Mouse (Mus musculus): ENCODE measurements around the gene Wnt5a.
A peak's percentile ranks its signal among the peaks of the same experiment; 100 is the strongest.

Gene Wnt5a

DNA sequence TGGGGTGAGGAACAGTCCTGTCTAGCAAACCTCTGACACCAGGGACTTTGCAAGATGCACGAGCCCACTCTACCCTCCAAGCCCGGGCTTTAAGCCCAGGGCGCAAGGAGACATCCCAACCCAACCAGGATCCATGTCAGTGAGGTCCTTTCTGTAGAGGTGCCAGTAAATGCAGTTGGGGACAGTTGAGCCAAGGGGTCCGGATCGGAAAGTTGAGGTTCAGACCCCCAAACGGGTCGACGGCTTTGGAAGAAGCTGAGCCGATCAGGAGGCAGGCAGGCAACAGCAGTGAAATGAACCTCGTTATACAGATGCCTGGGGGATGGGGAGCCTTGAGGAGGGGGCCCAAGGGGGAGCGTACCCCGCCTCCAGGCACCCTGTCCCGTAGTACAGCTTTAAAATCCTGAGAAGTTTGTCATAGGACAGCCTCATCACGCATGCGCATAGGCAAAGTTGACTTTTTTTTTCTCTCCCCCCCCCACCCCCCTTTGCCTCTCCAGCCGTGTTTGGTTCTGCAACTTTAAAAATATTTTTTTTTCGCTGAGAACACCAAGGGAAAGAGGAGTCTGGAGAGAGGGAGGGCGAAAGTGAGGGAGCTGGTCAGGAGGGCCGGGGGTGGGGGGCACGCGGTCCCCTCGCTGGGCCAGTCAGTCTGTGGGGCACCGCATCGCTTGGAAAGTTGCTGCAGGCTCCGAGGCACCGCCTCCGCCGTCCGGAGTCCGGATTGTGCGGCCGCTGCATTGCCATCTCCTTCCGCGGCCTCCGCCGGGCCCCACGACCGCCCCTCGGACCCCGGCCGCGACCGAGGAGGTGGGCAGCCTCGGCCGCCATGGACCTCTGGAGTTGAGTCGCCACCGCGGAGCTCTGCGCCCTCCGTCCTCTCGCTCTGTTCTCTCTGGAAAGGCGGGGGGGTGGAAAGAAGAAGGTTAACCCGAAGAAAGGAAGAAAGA, at the start of gene Wnt5a:
Wnt5a (plus strand) TSS at position 650 of the 950 bp plus-strand sequence.
- DNase-seq, result peak; percentile 34

DNA sequence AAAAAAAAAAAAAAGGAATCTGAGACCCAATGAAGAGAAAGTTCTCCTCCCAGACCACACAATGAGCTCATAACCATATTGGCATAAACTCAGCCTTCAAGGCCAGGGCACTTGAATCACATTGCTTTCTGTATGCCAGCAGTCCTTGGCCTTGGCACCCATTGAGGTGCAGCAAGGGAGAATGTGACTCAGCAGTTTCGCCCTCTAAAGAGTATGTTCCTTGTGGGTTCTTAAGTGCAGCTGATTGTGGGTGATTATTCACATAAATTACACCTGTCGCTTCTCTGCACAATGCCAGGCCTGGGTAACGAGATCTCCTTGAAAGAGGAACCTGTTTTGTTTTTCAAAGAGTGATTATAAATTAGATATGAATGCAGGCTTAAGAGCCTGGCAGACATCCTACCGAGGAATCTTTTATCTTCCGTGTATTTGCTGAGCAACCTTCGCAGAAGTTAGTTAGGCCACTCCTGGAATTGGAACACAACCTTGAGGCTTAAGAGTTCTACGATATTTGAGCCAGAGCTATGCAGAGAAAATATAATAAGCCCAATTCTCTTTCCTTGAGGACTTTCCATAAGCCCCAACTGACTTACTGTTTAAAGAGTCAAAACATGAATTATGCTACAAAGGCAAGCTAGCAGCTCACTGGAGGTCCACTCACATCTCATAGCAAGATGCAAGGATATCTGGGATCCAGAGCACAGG, 48.0 kb upstream of the Wnt5a start:
- no peak for DNase-seq

DNA sequence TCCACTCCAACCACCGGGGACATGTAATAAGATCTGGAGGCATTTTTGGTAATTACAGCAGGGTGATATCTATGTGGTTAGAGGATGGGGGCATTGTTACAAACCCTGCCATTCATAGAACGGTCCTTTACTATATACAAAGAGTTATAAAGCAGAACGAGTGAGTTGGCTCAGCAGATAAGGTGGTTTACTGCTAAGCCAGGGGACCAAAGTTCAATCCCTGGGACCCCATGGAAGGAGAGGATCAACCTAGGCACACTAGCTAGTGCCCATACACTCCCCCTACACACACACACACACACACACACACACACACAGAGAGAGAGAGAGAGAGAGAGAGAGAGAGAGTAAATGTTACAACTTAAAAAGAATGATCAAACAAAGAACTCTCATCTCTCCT, 47.1 kb upstream of the Wnt5a start:
- no peak for DNase-seq

DNA sequence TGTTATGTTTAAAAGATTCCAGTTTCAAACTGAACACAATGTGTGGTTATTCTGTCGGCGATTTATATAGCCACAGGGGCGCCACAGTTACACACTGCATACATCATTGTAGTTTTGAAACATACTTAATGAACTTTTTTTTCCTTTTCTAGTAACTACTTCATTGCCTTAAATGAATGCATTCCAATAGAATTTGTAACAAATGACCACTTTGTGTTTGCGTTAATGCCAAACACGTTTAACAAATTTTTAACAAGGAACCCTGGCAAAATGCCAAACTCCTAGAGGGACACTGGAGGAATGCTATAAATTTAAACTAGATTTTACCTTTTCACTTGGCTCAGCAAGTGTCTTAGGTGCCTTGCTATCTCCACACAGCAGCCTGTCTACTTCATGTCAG, 36.6 kb upstream of the Wnt5a start:
- DNase-seq, result no peak

DNA sequence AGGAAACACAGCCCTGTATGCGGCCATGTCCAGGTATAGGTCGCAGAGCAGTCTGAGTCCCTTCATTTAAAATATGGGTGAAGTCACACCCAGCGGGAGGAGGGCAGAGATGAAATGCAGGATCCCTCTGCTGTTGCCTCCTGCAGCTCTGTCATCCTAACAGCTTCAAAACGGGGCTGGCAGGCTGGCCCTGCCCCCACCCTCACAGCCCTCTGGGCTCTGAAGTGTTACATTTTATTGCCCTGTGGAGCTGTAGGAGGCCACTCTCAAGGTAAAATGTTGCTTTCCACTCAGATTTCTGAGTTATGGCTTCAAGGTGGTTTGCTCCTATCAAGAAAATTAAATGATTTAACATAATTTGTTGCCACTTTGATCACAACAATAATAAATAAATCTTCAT, 34.9 kb upstream of the Wnt5a start:
- DNase-seq, result no peak

DNA sequence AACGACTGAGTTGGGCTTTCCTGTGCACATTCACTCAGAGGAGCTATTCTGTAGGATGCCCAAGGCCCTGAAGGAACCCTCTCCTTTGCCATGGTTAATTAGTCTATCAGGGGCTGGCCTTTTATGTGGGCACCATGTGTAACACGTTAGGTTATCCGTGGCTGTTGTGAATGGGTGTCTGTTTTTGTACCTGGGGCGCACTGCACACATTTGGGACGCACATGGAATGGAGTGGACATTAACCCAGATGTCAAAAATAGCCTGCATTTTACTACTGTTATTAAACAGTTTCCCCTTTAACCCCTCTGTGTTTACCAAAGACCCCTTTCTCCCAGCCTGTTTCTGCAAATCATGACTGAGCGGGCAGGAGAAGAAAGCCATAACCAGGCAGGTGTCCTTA, 34.3 kb upstream of the Wnt5a start:
- no peak for DNase-seq

DNA sequence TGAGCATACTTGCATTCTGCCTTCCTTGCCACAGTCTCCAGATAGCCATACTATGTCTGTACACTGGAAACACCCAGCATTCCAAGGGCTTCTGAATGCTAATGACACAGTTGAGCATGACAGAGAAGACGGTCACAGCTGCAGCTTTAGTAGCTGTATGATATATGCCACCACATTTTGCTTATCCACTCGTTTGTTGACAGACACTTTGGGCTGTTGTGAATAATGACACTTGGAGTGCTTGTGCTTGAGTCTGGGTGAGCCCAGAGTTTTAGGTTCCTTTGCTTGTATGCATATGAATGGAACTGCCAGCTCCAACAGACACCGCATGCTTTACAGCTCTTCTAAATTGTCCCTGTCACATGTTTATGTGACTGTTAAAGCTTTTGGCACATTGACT, 29.5 kb upstream of the Wnt5a start:
- no peak for DNase-seq

DNA sequence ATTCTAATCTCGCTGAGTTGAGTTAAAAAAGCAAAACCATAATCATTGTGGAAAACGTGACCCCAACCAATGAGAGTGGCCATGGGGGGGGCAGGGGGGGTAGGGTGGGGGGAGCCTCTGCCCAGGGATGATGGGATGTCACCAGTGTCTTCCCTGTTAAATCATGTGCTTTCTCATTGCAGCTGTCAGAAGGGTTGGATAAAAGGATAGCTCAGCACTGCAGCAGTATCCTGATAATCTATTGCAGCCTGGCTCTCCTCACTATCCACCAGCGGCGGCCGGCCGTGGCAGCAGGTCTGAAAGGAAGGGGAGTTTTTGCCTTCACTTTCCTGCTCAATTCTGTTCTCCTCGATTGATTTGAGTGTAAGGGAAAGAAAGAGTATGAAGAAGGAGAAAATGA, 29.1 kb upstream of the Wnt5a start:
- DNase-seq, result no peak

DNA sequence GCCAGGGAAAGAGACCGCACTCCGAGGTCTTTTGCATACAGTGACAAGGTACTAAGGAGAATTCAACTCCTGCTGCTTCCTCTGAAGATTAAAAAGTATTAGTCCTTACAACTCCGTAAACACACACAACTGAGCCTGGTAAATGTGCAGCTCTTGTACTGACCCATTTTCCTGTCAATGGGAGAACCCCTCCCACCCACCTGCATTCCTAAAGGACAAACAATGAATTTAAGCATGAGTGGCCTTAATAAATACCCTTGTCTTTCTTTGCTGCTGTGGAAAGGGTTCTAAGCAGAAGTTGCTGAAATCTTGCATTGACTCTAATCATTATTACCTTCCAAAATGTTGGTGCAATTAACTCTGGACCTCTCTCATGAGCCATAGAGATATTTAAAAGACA, 27.8 kb upstream of the Wnt5a start:
- DNase-seq, result no peak

DNA sequence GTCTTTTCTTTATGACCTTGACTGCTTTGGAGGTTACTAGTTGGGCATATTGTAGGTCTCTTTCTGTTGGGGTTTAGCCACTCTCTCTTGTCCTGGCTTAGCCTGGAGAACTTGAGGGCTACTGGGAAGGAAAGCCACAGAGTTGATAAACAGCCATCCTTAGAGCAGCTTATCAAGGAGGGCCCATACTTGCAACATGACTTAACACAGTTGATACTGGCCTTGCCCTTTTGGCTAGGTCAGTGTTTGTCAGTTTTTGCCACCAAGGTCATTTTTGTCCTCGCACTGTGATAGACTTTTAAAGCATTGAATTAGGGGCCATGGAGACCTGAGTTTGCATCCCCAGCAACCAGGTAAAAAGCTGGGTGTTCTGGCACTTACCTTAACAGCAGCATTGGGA, 23.7 kb upstream of the Wnt5a start:
- DNase-seq, result no peak

DNA sequence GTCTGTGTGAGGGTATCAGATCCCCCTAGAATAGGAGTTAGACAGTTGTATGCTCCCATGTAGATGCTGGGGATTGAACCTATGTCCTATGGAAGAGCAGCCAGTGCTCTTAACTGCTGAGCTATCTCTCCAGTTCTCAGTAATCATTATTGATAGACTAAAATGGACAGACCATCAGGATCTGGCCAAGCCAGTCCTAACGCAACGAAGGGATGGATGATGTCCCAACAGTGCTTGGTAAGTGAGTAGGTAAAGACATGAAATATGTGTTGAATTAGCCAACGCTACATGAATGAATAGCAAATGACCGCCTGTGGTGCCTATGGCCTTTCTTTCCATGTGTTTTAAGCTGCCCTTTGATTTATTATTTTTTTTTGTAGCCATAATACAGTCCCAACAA, 10.7 kb upstream of the Wnt5a start:
- DNase-seq, result no peak

DNA sequence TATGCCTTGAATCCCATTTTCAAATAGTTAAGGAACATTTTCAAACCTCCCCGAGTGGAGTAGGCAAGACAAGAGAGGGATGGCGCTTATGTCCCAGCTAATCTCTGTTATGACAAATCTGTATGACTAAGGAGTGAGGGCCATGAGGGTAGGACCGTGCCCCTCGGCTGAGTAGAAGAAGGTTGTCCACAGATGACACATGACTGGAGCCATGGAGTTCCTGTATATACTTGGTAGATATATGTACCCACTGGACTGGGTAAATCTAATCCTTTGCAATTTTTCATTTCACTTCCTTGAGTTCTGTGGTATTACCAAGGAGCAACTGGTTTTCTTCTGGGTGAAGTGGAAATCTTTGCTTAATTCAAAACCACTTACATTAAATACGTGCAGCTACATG, 10.3 kb upstream of the Wnt5a start:
- no peak for DNase-seq

DNA sequence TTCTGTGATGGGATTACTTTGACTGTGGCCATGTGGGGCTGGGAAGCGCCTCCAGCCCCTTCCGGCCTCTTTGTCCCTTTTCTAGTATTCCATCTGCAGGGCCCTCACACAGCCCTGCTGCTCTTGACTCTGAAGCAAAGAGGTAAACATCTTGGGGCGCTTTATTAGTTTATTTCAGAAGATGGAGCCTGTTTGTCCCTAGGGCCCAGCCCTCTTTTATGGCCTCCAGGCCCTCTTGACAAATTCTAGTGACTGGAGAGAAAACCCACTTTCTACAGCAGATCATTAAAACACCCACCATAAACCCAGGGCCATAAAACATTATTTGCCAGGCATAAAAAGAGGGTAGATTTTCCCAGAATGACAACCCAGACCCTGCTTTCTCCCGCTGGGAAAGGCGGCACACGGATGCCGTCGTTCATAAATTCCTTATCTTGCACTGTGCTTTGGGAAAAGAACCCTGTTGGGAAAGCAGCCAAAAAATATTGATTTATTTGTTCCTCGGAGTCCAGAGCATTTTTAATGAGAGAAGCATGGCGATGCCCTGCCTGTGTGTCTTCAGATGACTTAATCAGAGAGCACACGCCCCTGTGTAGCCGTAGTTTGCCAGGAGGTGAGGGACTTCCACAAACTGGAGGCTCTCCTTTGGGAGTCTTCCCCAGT, 3.2 kb upstream of the Wnt5a start:
- no peak for DNase-seq

DNA sequence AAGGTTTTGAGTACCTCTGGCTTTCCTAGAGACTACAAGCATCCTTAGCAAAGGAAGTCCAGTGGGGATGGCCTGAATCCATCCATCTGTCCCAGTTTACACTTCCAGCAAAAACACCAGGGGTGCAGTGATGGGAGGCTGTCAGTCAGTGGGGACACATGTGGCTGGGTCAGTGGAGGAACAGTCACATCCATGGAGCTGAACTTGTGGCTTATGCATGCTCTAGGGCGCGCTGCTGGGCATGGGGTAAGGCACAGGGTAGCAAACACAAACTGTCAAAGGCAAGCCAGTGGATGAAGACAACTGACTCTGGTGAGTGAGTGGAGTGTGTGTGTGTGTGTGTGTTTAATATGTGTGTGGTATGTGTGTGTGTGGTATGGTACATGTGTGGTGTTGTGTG, 1.3 kb upstream of the Wnt5a start:
- DNase-seq, result no peak

DNA sequence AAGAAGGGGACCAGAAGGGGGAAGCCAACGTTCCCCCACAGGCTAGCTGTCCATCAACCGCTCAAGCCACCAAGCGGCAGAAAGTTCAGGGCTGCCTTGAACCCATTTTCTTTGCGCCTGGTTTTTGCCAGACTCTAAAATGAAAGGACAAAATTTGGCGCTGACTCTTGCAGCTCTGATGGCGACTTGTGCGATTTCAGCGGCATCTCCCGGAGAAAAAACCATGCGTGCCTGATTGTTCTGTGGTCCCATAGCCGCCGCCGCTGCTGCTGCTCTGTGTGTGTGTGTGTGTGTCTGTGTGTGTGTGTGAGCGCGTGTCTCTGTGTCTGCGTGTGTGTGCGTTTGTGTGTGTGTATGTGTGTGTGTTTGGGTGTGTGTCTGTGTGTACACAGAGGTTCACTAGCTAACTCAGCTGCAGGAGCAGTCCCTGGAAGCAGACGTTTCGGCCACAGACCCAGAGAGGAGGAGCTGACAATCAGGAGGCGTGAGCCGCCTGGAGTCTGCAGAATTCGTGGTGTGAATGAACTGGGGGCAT, 568 bp downstream of the Wnt5a start:
- DNase-seq, result peak; percentile 41

DNA sequence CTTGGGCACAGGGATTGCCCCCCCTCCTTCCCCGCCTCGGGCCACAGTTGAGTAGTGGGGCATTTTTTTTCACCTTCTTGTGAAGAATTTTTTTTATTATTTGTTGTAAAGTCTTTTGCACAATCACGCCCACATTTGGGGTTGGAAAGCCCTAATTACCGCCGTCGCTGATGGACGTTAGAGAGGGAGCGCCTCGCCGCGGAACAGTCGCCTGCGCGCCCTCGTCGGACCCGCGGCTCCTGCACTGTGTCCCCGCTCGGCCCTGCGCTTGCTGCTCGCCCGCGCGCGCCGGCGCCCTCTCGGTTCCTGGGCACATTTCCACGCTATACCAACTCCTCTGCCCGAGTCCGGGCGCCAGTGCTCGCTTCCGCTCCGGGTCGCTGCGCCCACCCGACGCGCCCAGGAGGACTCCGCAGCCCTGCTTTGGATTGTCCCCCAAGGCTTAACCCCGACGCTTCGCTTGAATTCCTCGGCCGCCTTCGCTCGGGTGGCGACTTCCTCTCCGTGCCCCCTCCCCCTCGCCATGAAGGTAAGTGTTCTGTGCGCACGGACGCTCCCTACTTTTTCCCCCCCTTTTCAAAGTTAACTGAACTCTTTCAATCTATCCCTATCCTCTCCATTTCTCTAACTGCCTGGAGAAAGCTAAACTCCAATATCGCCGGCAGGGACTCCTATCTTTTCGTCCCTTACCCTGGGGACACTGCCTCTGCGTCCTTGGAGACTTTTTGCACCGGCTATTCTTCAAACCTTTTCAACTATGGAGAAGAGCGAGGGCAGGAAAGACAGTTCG, 1.2 kb downstream of the Wnt5a start:
- DNase-seq, result peak; percentile 21

DNA sequence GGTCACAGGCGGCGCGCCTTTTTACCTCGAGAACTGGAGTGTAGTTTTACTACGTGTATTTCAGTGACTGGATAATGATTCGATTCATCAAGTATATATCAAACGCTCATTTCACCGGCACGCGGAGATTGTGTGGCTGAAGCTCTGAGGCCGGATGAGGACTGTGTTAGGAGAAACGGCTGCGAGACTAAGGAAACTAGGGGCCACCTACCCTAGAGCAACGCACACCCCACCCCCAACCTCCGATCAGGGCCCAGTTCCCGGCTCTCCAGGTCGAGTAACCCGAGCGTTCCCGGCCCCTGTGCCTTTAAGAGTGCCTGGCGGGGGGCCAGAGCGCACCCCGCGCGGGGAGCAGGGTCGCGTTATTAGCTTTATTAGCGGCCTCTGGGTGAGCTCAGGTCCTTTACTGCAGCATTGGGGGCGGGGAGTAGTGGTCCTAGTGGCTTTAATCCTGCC, 1.9 kb downstream of the Wnt5a start:
- DNase-seq, result peak; percentile 47

DNA sequence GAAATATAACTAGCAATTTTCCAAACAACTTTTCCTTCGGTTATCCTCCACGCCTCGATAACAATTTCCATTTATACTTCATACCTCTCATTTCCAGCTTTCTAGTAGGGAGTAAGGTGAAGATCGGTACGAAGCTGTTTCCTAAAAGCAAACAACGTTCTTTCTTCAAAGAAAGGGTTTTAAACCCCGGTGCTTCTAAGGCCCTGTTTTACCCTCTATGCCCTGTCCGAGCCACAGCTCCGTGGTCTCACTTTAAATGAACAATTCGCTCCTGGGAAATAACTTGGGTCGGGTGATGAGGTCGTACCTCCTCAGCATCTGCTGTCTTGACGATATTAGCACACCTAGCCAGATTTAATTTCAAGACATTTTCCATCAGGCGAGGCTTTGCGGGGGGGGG, 2.5 kb downstream of the Wnt5a start:
- no peak for DNase-seq

DNA sequence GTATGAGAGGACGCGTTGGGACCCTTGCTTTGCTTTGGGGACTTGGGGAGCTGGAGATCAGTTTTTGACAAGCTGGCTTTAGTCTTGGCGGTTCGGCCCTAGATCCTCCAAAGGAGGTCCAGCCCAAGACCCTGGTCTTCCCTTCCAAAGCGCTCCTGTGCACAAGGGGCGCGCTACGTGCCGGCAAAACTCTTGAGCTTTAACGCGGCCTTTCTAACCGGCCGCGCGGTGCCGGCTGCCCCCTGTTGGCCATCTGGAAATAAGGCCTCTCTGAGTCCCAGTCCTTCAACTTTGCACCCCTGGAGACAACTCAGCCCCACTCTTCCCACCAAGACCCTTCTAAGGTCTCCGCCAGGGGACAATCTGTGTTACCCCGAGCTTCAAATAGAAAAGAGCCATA, 2.9 kb downstream of the Wnt5a start:
- DNase-seq, result peak; percentile 66

DNA sequence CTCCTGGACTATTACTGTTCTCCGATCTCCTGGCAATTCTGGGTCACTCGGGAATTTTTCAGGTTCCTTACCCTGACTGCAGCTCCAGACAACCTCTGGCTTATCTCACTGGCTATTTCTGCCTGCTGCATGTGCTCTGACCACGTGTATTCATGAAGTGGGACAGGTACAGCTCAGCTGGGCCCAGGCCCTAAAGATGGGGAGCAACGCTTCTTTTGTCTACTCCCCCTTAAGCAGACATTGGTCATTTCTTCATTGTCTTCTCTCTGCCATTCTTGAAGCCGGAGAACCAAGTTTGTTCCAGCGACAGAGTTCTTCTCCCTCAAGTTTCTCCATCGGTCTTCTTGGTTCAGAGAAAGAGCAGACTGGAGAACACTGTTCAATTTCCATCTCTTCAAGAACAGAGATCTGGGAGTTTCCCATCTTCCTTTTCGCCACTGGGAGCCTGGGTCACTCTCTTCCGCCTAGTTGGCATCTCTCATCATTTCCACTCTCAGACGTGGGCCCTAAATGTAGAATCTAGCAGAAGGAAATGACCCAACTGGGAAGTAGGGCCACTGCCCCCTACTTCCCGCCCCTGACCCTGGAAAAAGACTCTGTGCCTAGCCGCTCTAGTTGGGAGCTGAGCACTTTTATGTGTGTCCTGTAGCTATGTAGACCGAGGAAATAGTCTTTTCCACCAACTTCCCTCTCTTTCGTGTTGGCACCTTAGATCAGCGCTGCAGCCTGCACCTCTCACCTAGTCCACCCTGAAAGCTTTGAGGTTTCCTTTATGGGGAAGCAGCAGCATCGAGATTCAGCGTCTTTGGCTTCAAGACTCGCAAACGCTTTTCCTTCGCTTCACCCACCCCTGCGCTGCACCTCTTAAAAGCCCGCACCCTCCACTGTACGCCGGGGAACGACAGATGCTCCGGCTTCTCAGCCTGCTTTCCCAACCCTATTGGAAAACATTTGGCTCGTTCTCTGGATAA, 4.0 kb downstream of the Wnt5a start:
- no peak for DNase-seq
